Mouse (Mus musculus): ENCODE data around the gene Cops3.

Gene Cops3

DNA sequence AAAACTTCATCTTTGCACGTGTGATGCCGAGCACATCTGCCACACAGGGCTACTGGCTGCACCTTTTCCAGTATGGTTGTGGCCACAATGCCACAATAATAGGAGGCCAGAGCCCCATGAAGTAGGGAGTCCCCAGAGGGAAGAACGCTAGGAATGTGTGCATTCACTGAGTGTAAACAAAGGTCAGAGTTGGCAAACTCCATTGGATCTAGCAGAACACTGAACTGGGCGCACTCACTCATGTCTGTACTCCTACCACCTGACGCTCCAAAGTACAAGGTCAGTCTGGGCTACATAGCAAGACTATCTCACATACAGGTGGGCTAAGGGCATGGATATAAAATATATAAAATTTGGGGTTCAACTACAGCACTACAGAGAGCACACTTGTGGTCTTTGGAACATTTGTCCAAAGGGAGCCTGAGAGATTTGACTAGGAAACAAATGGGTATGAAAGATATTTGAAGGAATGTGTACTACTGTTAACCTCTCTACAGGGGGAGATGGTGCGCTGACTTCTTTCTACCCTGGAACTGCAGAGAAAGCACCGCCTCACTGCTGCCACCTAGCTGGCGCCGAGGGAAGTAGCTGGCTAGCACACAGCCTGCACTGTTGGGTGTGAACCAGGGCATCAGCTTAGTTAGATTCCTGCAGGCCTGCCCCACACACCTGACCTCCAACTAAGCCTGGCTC is 61.3 kb downstream of the Cops3 start:
- DNase-seq (ENCODE audit: low read depth, low spot score) = peak; percentile 32

- no peak for DNase-seq (ENCODE audit: low read depth, low spot score)
Observed at GRCm38 (mm10) chr11:59777259-59777658, 62.4 kb downstream of the Cops3 start.

- DNase-seq (ENCODE audit: low read depth, low spot score) = no peak
Observed at GRCm38 (mm10) chr11:59775435-59776148, 64.0 kb downstream of the Cops3 start.

GRCm38 (mm10) chr11:59774522-59774921 is 65.1 kb downstream of the Cops3 start:
- no peak for DNase-seq (ENCODE audit: low read depth, low spot score)

GRCm38 (mm10) chr11:59772902-59773301 is 66.7 kb downstream of the Cops3 start:
- no peak for DNase-seq (ENCODE audit: low read depth, low spot score)

DNA sequence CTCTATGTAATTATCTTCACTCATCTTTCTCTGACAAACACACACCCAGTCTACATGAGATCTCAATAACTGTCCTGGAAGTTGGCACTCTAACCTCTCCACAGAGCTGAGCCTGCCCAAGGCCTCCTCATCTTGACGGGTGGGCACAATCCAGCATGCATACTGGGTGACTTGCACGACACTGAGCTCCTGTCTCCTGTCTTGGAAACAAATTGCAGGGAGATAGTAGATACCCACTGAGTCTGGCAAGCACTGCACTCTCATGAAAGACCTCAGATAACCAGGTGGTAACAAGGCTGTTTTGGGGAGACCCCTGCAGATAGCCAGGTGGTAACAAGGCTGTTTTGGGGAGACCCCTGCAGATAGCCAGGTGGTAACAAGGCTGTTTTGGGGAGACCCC is 67.3 kb downstream of the Cops3 start:
- DNase-seq (ENCODE audit: low read depth, low spot score) = no peak

GRCm38 (mm10) chr11:59770753-59771152 is 68.9 kb downstream of the Cops3 start:
- no peak for DNase-seq (ENCODE audit: low read depth, low spot score)

GRCm38 (mm10) chr11:59769738-59770137 is 69.9 kb downstream of the Cops3 start:
- DNase-seq (ENCODE audit: low read depth, low spot score) = no peak

DNA sequence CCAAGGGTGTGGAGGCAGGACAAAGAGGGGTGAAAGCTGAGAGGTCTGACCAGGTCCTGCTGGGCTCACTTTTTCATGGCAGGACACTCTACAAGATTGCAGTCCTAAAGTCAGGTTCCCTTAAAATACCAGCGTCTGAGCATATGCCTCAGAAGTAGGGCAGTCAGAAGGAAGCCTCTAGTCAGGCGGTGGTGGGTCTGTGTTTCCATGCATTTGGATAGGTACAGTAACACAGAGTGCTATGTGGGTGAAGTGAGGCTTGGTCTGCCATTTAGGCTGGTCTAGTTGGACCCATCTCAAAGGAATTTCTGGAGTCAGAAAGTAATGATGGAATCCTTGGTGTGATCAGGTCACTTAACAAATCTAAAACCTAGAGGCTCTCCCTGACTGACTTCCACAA is 70.3 kb downstream of the Cops3 start:
- DNase-seq (ENCODE audit: low read depth, low spot score) = no peak
